Mouse (Mus musculus) urinary bladder, postnatal 14 days (tissue): Measurements from ENCODE around the gene Zfp385a.

Source experiments
- DNase-seq: peaks from one replicate; pipeline ENCODE4 v3.0.0; 2021; ENCODE audit warnings: low spot score

Zfp385a gene

GRCm38 (mm10) chr15:103308056-103308875 lies 31.6 kb downstream of the Zfp385a start:
- DNase-seq = peak; percentile 43

- peak; percentile 93 for DNase-seq
Measured at GRCm38 (mm10) chr15:103307125-103307524, 32.8 kb downstream of the Zfp385a start.

GRCm38 (mm10) chr15:103305792-103306645 lies 33.9 kb downstream of the Zfp385a start:
- DNase-seq = no peak

- DNase-seq = peak; percentile 94
Measured at GRCm38 (mm10) chr15:103305070-103305678, 34.7 kb downstream of the Zfp385a start.

GRCm38 (mm10) chr15:103304616-103304969 lies 35.3 kb downstream of the Zfp385a start:
- DNase-seq = no peak

- DNase-seq = no peak
Measured at GRCm38 (mm10) chr15:103303916-103304615, 35.8 kb downstream of the Zfp385a start.

- DNase-seq = no peak
Measured at GRCm38 (mm10) chr15:103302341-103303021, 37.4 kb downstream of the Zfp385a start.

GRCm38 (mm10) chr15:103301547-103302340 lies 38.1 kb downstream of the Zfp385a start:
- DNase-seq = no peak

GRCm38 (mm10) chr15:103301046-103301445 lies 38.8 kb downstream of the Zfp385a start:
- no peak for DNase-seq

- DNase-seq = no peak
Measured at GRCm38 (mm10) chr15:103300560-103300959, 39.3 kb downstream of the Zfp385a start.

- no peak for DNase-seq
Measured at GRCm38 (mm10) chr15:103300067-103300471, 39.8 kb downstream of the Zfp385a start.

- DNase-seq = no peak
Measured at GRCm38 (mm10) chr15:103299644-103300043, 40.2 kb downstream of the Zfp385a start.

GRCm38 (mm10) chr15:103298861-103299616 lies 40.9 kb downstream of the Zfp385a start:
- no peak for DNase-seq

GRCm38 (mm10) chr15:103298026-103298425 lies 41.9 kb downstream of the Zfp385a start:
- DNase-seq = no peak

- DNase-seq = no peak
Measured at GRCm38 (mm10) chr15:103297313-103297712, 42.6 kb downstream of the Zfp385a start.

- DNase-seq = no peak
Measured at GRCm38 (mm10) chr15:103295851-103296250, 44.0 kb downstream of the Zfp385a start.

- DNase-seq = no peak
Measured at GRCm38 (mm10) chr15:103294649-103295048, 45.2 kb downstream of the Zfp385a start.

- DNase-seq = no peak
Measured at GRCm38 (mm10) chr15:103293375-103293774, 46.5 kb downstream of the Zfp385a start.

GRCm38 (mm10) chr15:103292673-103293345 lies 47.1 kb downstream of the Zfp385a start:
- no peak for DNase-seq
